Mouse (Mus musculus): ENCODE measurements around the gene Poc1a. TPM values are rescaled to one million over a fixed set of nuclear protein-coding genes. Genes with fewer than 3 reads are reported as not detected.

The Poc1a gene
- total RNA-seq, 1 experiment from 2014 or later: 26.5 TPM

GRCm38 (mm10) chr9:106392828-106393527 is 112.1 kb downstream of the Poc1a start:
- ATAC-seq (replicated peaks; ENCODE audit: low read depth, poor library complexity, severe bottlenecking): no peak

GRCm38 (mm10) chr9:106393548-106393947 is 112.7 kb downstream of the Poc1a start:
- no peak for ATAC-seq (replicated peaks; ENCODE audit: low read depth, poor library complexity, severe bottlenecking)

- ATAC-seq (replicated peaks; ENCODE audit: low read depth, poor library complexity, severe bottlenecking): peak; percentile 89
Measured at GRCm38 (mm10) chr9:106394649-106395602, 114.1 kb downstream of the Poc1a start.

- no peak for ATAC-seq (replicated peaks; ENCODE audit: low read depth, poor library complexity, severe bottlenecking)
Measured at GRCm38 (mm10) chr9:106397733-106398132, 116.9 kb downstream of the Poc1a start.

DNA sequence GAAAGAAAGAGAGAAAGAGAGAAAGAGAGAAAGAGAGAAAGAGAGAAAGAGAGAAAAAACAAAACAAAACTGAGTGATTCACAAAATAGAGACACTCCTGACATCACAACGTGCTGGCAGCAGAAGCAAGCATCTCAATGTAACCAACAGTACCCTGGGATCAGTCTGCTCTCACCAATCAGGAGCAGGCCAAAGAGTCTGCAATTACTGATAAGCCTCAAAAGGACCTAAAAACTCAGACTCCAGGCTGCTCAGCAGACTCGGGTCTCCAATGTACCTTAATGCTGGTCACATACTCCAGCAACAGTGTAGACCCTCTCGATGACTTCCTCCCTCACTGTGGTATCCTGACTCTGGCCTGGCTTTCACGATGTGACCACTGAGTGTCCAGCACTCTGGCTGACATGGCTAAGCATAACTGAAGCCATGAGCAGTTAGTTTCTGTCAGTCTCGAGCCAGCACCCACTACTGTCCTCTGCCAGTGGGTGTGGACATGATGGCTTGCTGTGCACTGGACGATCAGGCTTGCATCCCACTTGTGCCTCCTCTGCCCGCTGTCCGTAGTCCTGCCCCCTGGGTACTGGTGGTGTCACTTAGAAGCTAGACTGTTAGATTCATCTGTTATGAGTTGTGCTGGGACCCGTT is 117.9 kb downstream of the Poc1a start:
- ATAC-seq (replicated peaks; ENCODE audit: low read depth, poor library complexity, severe bottlenecking): peak; percentile 54

DNA sequence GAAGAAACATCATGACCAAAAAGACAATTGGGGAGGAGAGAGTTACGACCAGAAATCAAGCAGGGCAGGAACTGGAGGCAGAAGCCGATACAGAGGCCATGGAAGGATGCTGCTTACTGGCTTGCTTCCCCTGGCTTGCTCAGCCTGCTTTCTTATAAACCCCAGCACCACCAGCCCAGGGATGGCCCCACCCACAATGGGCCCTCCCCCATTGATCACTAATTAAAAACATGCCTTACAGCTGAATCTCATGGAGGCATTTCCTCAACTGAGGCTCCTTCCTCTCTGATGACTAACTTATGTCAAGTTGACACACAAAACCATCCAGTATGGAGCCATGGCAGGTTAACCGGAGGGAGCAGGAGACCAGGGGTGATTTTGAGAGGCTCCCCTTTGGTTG is 118.9 kb downstream of the Poc1a start:
- no peak for ATAC-seq (replicated peaks; ENCODE audit: low read depth, poor library complexity, severe bottlenecking)

Other genes with a start within 250 kb of the Poc1a start
- gene Col6a4, start 184.3 kb upstream of the Poc1a start, total RNA-seq (2017): not detected in 2 replicates
- 2.4 and 3.2 TPM in 2 replicates for gene Glyctk, start 122.9 kb upstream of the Poc1a start, total RNA-seq (2017)
- gene Wdr82, start 110.1 kb upstream of the Poc1a start, total RNA-seq (2017): 82.8 and 88.2 TPM in 2 replicates
- 9.4 and 14.7 TPM in 2 replicates for gene Ppm1m, start 81.3 kb upstream of the Poc1a start, total RNA-seq (2017)
- 42.5 and 44.4 TPM in 2 replicates for gene Twf2, start 78.0 kb upstream of the Poc1a start, total RNA-seq (2017)
- gene Tlr9, start 58.5 kb upstream of the Poc1a start, total RNA-seq (2017): 0.41 and 0.53 TPM in 2 replicates
- gene Alas1, start 32.4 kb upstream of the Poc1a start, total RNA-seq (2017): 76.9 and 90.2 TPM in 2 replicates
- gene Dusp7, start 87.6 kb downstream of the Poc1a start, total RNA-seq (2017): 10.1 and 23.6 TPM in 2 replicates
- gene Rpl29, start 148.4 kb downstream of the Poc1a start, total RNA-seq (2017): 1,609 and 1,977 TPM in 2 replicates
- 23.8 and 30.1 TPM in 2 replicates for gene Acy1, start 157.3 kb downstream of the Poc1a start, total RNA-seq (2017)
- gene Abhd14b, start 166.4 kb downstream of the Poc1a start, total RNA-seq (2017): 10.0 and 13.4 TPM in 2 replicates
- 22.0 and 28.9 TPM in 2 replicates for gene Abhd14a, start 166.6 kb downstream of the Poc1a start, total RNA-seq (2017)
- gene Pcbp4, start 172.2 kb downstream of the Poc1a start, total RNA-seq (2017): 2.3 and 3.3 TPM in 2 replicates
- gene Gpr62, start 184.9 kb downstream of the Poc1a start, total RNA-seq (2017): not detected in 2 replicates
- gene Rrp9, start 194.9 kb downstream of the Poc1a start, total RNA-seq (2017): 43.9 and 64.9 TPM in 2 replicates
- 11.0 and 15.3 TPM in 2 replicates for gene Parp3, start 195.9 kb downstream of the Poc1a start, total RNA-seq (2017)
- gene Iqcf1, start 218.9 kb downstream of the Poc1a start, total RNA-seq (2017): not detected in 2 replicates
- not detected in 2 replicates for gene Iqcf5, start 233.5 kb downstream of the Poc1a start, total RNA-seq (2017)

Measured in common myeloid progenitor, adult 5-6 weeks (primary cell).